Mouse (Mus musculus) liver, adult 2 months (tissue): ENCODE measurements around the gene Pfkl. TPM values are rescaled to one million over a fixed set of nuclear protein-coding genes. Genes with fewer than 3 reads are reported as not detected.

Source experiments
- DNase-seq: peaks from one replicate; pipeline ENCODE4 v3.0.0-alpha.2; 2011; ENCODE audit warnings: low read depth, low spot score; ENCODE audit errors: extremely low read depth
- H3K27ac ChIP-seq: fragments of 200-500 bp; replicated peaks from 2 replicates; pipeline ENCODE4 v1.5.1; 2012; ENCODE audit warnings: low read depth, mild to moderate bottlenecking, control low read depth, inconsistent platforms, low read length; ENCODE audit not compliant: insufficient read depth
- H3K27me3 ChIP-seq: fragments of 200-500 bp; 2 replicates; pipeline ENCODE4 v1.6.1; 2012; ENCODE audit warnings: mild to moderate bottlenecking, moderate library complexity, low read length, inconsistent platforms; ENCODE audit not compliant: control insufficient read depth, insufficient read depth
- H3K36me3 ChIP-seq: fragments of 200-500 bp; 2 replicates; pipeline ENCODE4 v1.6.1; 2012; ENCODE audit warnings: low read length, inconsistent platforms; ENCODE audit not compliant: control insufficient read depth, insufficient read depth
- H3K4me1 ChIP-seq: fragments of 200-500 bp; 2 replicates; pipeline ENCODE4 v1.6.1; 2011; ENCODE audit warnings: low read length; ENCODE audit not compliant: control insufficient read depth, insufficient read depth
- H3K4me3 ChIP-seq: fragments of 200-500 bp; 2 replicates; pipeline ENCODE4 v1.5.1; 2011; ENCODE audit warnings: low read depth, mild to moderate bottlenecking, control low read depth, low read length, moderate library complexity; ENCODE audit not compliant: insufficient read depth
- H3K79me2 ChIP-seq: fragments of 200-500 bp; 2 replicates; pipeline ENCODE4 v1.6.1; 2012; ENCODE audit warnings: inconsistent platforms, mild to moderate bottlenecking, low read length, moderate library complexity; ENCODE audit not compliant: control insufficient read depth, insufficient read depth
- H3K9ac ChIP-seq: fragments of 200-500 bp; 2 replicates; pipeline ENCODE4 v1.6.1; 2012; ENCODE audit warnings: low read depth, mild to moderate bottlenecking, control low read depth, inconsistent platforms, low read length
- CTCF ChIP-seq: fragments of 200-500 bp; IDR thresholded peaks from 2 replicates; pipeline ENCODE4 v1.5.1; 2011; ENCODE audit warnings: low read depth, low read length, control low read depth
- POLR2A ChIP-seq: fragments of 200-500 bp; IDR thresholded peaks from 2 replicates; pipeline ENCODE4 v1.6.1; 2011; ENCODE audit warnings: low read length, control low read depth; ENCODE audit not compliant: insufficient read depth; ENCODE audit errors: extremely low read depth
- WGBS: fragments of 180-500 bp; shearing (Covaris S2); methylation state at CpG from one replicate; pipeline ENCODE4 v1.1.7; 2018; 5-methylcytosine and 5-hydroxymethylcytosine counted together
- polyA plus RNA-seq: library from polyadenylated mRNA; depleted of rRNA; stranded (reverse); fragments of >200 nt; gene quantifications from 2 replicates; pipeline ENCODE4 v1.2.3, GENCODE M21; 2012; rRNA removed
- total RNA-seq: library from RNA; depleted of rRNA; stranded (reverse); fragments of >200 nt; gene quantifications from 2 replicates; pipeline ENCODE4 v1.2.3, GENCODE M21; 2014; rRNA removed

The Pfkl gene
- total RNA-seq = 17.5 and 21.1 TPM in 2 replicates
- 38.6 and 46.0 TPM in 2 replicates for polyA plus RNA-seq

- Histone ChIP-seq H3K9ac (peak within 1 kb of the TSS; percentile 90), H3K79me2 (peaks cover 7% of the 10 kb centered on the region; the same call in 1 of the 2 replicates), H3K27ac (peak within 1 kb of the TSS; percentile 93), H3K4me1 (peaks cover 13% of the 10 kb centered on the region), H3K4me3 (peak within 1 kb of the TSS; percentile 77), H3K36me3 (no peaks in the 10 kb centered on the region), H3K27me3 (no peaks in the 10 kb centered on the region)
- no peak for TF ChIP-seq POLR2A
- TF ChIP-seq CTCF = no peak
- 1% methylated on average over 9 of the region's 9 CpGs for WGBS
- no peak for DNase-seq
These were observed at the start of gene Pfkl for GRCm38 (mm10) chr10:78009945-78010293. Gene Pfkl (minus strand): TSS chr10:78010083.

- H3K36me3 ChIP-seq = no peaks in the 10 kb centered on the region
- DNase-seq = no peak
- WGBS = 92% methylated on average over 8 of the region's 8 CpGs
- H3K27me3 ChIP-seq = no peaks in the 10 kb centered on the region
- no peaks in the 10 kb centered on the region for H3K79me2 ChIP-seq
- H3K27ac ChIP-seq = no peak overlapping the region
- no peak overlapping the region for H3K4me3 ChIP-seq
- no peak for TF ChIP-seq CTCF
- no peak for TF ChIP-seq POLR2A
- no peak overlapping the region for H3K9ac ChIP-seq
- H3K4me1 ChIP-seq = no peaks in the 10 kb centered on the region
These were observed 47.2 kb upstream of the Pfkl start for GRCm38 (mm10) chr10:78057056-78057455.

- no peak overlapping the region for H3K27ac ChIP-seq
- H3K36me3 ChIP-seq = no peaks in the 10 kb centered on the region
- WGBS = 83% methylated on average over 19 of the region's 19 CpGs
- no peak overlapping the region for H3K9ac ChIP-seq
- H3K79me2 ChIP-seq = no peaks in the 10 kb centered on the region
- H3K4me3 ChIP-seq = no peak overlapping the region
- TF ChIP-seq CTCF = no peak
- TF ChIP-seq POLR2A = no peak
- H3K27me3 ChIP-seq = no peaks in the 10 kb centered on the region
- H3K4me1 ChIP-seq = no peaks in the 10 kb centered on the region
- DNase-seq = no peak
These were observed 45.0 kb upstream of the Pfkl start for GRCm38 (mm10) chr10:78054633-78055565.

GRCm38 (mm10) chr10:78049519-78050035 is 39.7 kb upstream of the Pfkl start:
- Histone ChIP-seq H3K9ac (no peak overlapping the region), H3K4me1 (no peaks in the 10 kb centered on the region), H3K27ac (no peak overlapping the region), H3K27me3 (no peaks in the 10 kb centered on the region), H3K4me3 (no peak overlapping the region), H3K36me3 (no peaks in the 10 kb centered on the region), H3K79me2 (no peaks in the 10 kb centered on the region)
- no peak for DNase-seq
- TF ChIP-seq POLR2A = no peak
- TF ChIP-seq CTCF = no peak
- WGBS = 54% methylated on average over 11 of the region's 11 CpGs

- TF ChIP-seq POLR2A (no peak), CTCF (no peak)
- 73% methylated on average over 10 of the region's 10 CpGs for WGBS
These were observed 38.3 kb upstream of the Pfkl start for GRCm38 (mm10) chr10:78048061-78048730.

More at GRCm38 (mm10) chr10:78048061-78048730, 38.3 kb upstream of the Pfkl start:
- H3K36me3 ChIP-seq = no peaks in the 10 kb centered on the region
- H3K79me2 ChIP-seq = no peaks in the 10 kb centered on the region
- DNase-seq = no peak
- no peak overlapping the region for H3K27ac ChIP-seq
- H3K4me3 ChIP-seq = no peak overlapping the region
- no peak overlapping the region for H3K9ac ChIP-seq
- H3K4me1 ChIP-seq = no peaks in the 10 kb centered on the region
- H3K27me3 ChIP-seq = no peaks in the 10 kb centered on the region
